8 mouse cellular contexts compared by ENCODE assay signal in genomic region chr4:88406887-88407696, GRCm38 (mm10). TPM values are rescaled to one million over a fixed set of nuclear protein-coding genes. Genes with fewer than 3 reads are reported as not detected.
DNase-seq lines count a peak whose midpoint lies in the region; ATAC-seq and TF ChIP-seq lines count a peak whose summit lies in the region.

No protein-coding gene starts in this region.

- H3K4me1 ChIP-seq in MEL (ENCODE audit: control insufficient read depth in 1 of 2, insufficient read depth in 2 of 2, low read length in 2 of 2), result peaks cover 5 to 11% of the 10 kb centered on the region in 2 experiments
- H3K4me1 ChIP-seq in embryonic facial prominence, embryonic 14.5 days (ENCODE audit: control insufficient read depth, insufficient read depth, low read length), result no peaks in the 10 kb centered on the region
- peaks cover 6% of the 10 kb centered on the region for H3K4me1 ChIP-seq in hindbrain, embryonic 13.5 days (replicated peaks)

- H3K36me3 ChIP-seq in MEL (ENCODE audit: control insufficient read depth in 1 of 2, insufficient read depth in 2 of 2, low read length in 2 of 2), result peaks cover 0 to 7% of the 10 kb centered on the region in 2 experiments; a peak in 3 of 4 replicates
- peaks cover 7% of the 10 kb centered on the region; the same call in 1 of the 2 replicates for H3K36me3 ChIP-seq in embryonic facial prominence, embryonic 14.5 days (ENCODE audit: control insufficient read depth, insufficient read depth, low read length)
- H3K36me3 ChIP-seq in hindbrain, embryonic 13.5 days, result peaks cover 13% of the 10 kb centered on the region; the same call in 1 of the 2 replicates

- no peaks in the 10 kb centered on the region for H3K79me2 ChIP-seq in MEL (ENCODE audit: control insufficient read depth, insufficient read depth, low read length, poor library complexity)

- H3K9me3 ChIP-seq in MEL (replicated peaks; ENCODE audit: insufficient read depth, low read length), result no peaks in the 10 kb centered on the region
- no peaks in the 10 kb centered on the region for H3K9me3 ChIP-seq in embryonic facial prominence, embryonic 14.5 days (ENCODE audit: control insufficient read depth, low read length)
- no peaks in the 10 kb centered on the region for H3K9me3 ChIP-seq in hindbrain, embryonic 13.5 days

- no peak overlapping the region for H3K4me2 ChIP-seq in embryonic facial prominence, embryonic 14.5 days (ENCODE audit: low read depth, low read length)
- no peak overlapping the region for H3K4me2 ChIP-seq in hindbrain, embryonic 13.5 days

- H3K27me3 ChIP-seq in MEL (ENCODE audit: control insufficient read depth in 1 of 2, insufficient read depth in 2 of 2, low read length in 2 of 2), result no peaks in the 10 kb centered on the region
- H3K27me3 ChIP-seq in embryonic facial prominence, embryonic 14.5 days (replicated peaks; ENCODE audit: control insufficient read depth, insufficient read depth, low read length), result no peaks in the 10 kb centered on the region
- H3K27me3 ChIP-seq in hindbrain, embryonic 13.5 days, result no peaks in the 10 kb centered on the region

- ATAC-seq in embryonic facial prominence, embryonic 14.5 days (ENCODE audit: low read depth), result peak; percentile 63
- peak; percentile 97 for ATAC-seq in hindbrain, embryonic 13.5 days (ENCODE audit: low FRiP score)

- no peak overlapping the region for H3K9ac ChIP-seq in MEL (ENCODE audit: control insufficient read depth, low read depth, low read length, poor library complexity, severe bottlenecking)
- no peak overlapping the region for H3K9ac ChIP-seq in embryonic facial prominence, embryonic 14.5 days (ENCODE audit: low read depth, low read length)
- no peak overlapping the region for H3K9ac ChIP-seq in hindbrain, embryonic 13.5 days

- peak overlapping the region; percentile 49; the same call in 1 of the 2 replicates for H3K27ac ChIP-seq in MEL (ENCODE audit: control insufficient read depth, low read depth, low read length)
- no peak overlapping the region for H3K27ac ChIP-seq in embryonic facial prominence, embryonic 14.5 days (replicated peaks; ENCODE audit: low read depth, low read length)
- H3K27ac ChIP-seq in hindbrain, embryonic 13.5 days, result 0 out of 2 replicates have a peak overlapping the region, but pooled peaks have one; percentile 23

- peak; percentile 46 to 55; a peak in 2 of 4 replicates for TF ChIP-seq EP300 in MEL (IDR thresholded peaks at IDR 0.05; ENCODE audit: low read depth in 1 of 2, low read length in 2 of 2)

- WGBS in embryonic facial prominence, embryonic 14.5 days, result 89% methylated on average over 4 of the region's 4 CpGs
- 66% methylated on average over 4 of the region's 4 CpGs for WGBS in hindbrain, embryonic 13.5 days

- DNase-seq in MEL (ENCODE audit: low read depth, low spot score), result peak; percentile 80
- peak; percentile 24 for DNase-seq in adrenal gland, adult 8-10 months
- DNase-seq in embryonic facial prominence, embryonic 14.5 days (ENCODE audit: low spot score), result peak; percentile 46
- DNase-seq in lung, postnatal 10 days, result peak; percentile 37
- DNase-seq in ovary, adult 18-20 months (ENCODE audit: low spot score), result peak; percentile 76
- no peak for DNase-seq in urinary bladder, postnatal 25 days (ENCODE audit: low spot score)
- DNase-seq in yolk sac, embryonic 10.5 days (ENCODE audit: low spot score), result no peak

- TF ChIP-seq CTCF in MEL (IDR thresholded peaks at IDR 0.05 in 2 of 3, conservative IDR thresholded peaks at IDR 0.05 in 1 of 3; ENCODE audit: control insufficient read depth in 1 of 3, insufficient read depth in 1 of 3, low read depth in 2 of 3, low read length in 3 of 3, poor library complexity in 1 of 3, severe bottlenecking in 1 of 3), result no peak

- no peak for TF ChIP-seq POLR2A in MEL (IDR thresholded peaks at IDR 0.05; ENCODE audit: control insufficient read depth in 1 of 2, insufficient read depth in 1 of 2, low read depth in 1 of 2, low read length in 2 of 2, poor library complexity in 1 of 2)

- no peak overlapping the region for H3K4me3 ChIP-seq in MEL (ENCODE audit: control insufficient read depth in 1 of 2, insufficient read depth in 1 of 2, low read depth in 2 of 2, low read length in 2 of 2)
- H3K4me3 ChIP-seq in embryonic facial prominence, embryonic 14.5 days (ENCODE audit: low read depth, low read length), result no peak overlapping the region
- no peak overlapping the region for H3K4me3 ChIP-seq in hindbrain, embryonic 13.5 days

- TF ChIP-seq RAD21 in MEL (IDR thresholded peaks at IDR 0.05; ENCODE audit: low read depth, low read length), result no peak

TF ChIP-seq in MEL, 35 proteins besides CTCF, POLR2A, EP300 and RAD21:
- TF ChIP-seq UBTF (IDR thresholded peaks at IDR 0.05; ENCODE audit: borderline replicate concordance, insufficient read depth, low read depth, low read length), result no peak
- TF ChIP-seq TCF12 (IDR thresholded peaks at IDR 0.05; ENCODE audit: low read depth, low read length), result peak; percentile 36; the same call in 1 of the 2 replicates
- TF ChIP-seq USF1 (IDR thresholded peaks at IDR 0.05; ENCODE audit: low read depth, low read length), result no peak
- TF ChIP-seq MAFK (IDR thresholded peaks at IDR 0.05; ENCODE audit: borderline replicate concordance, low read depth, low read length), result no peak
- TF ChIP-seq ZC3H11A (IDR thresholded peaks at IDR 0.05; ENCODE audit: low read depth, low read length), result no peak
- TF ChIP-seq GABPA (IDR thresholded peaks at IDR 0.05; ENCODE audit: low read depth, low read length), result no peak
- TF ChIP-seq KAT2A (conservative IDR thresholded peaks at IDR 0.05; ENCODE audit: low read depth, low read length), result no peak
- no peak for TF ChIP-seq ZMIZ1 (IDR thresholded peaks at IDR 0.05; ENCODE audit: low read depth, low read length)
- TF ChIP-seq NELFE (IDR thresholded peaks at IDR 0.05; ENCODE audit: low read depth, low read length), result no peak
- TF ChIP-seq MYC (IDR thresholded peaks at IDR 0.05; ENCODE audit: low read depth, low read length), result no peak
- TF ChIP-seq CHD2 (IDR thresholded peaks at IDR 0.05; ENCODE audit: low read length), result no peak
- no peak for TF ChIP-seq ETS1 (IDR thresholded peaks at IDR 0.05; ENCODE audit: low read depth, low read length)
- TF ChIP-seq MAZ (IDR thresholded peaks at IDR 0.05; ENCODE audit: low read depth, low read length), result no peak
- TF ChIP-seq GATA1 (IDR thresholded peaks at IDR 0.05; ENCODE audit: low read depth, low read length), result peak; percentile 66

RNA-seq across cellular contexts. Expression of gene Hacd4, which starts 31.6 kb away (rescaled TPM):
- total RNA-seq in MEL (2012; rRNA removed), result 0.19 and 0.39 TPM in 2 replicates
- polyA plus RNA-seq in MEL (2012; ENCODE audit: insufficient read depth in 1 of 2, insufficient read length in 2 of 2, low read depth in 1 of 2, low replicate concordance in 2 of 2, missing spikeins in 1 of 2), result under 1 TPM in 1 of 2 experiments, not detected in 1; 0.64 TPM
- total RNA-seq in adrenal gland, adult 8-10 months (2022), result 1 to 10 TPM; 3.3 to 6.9 (median 5.0) TPM
- polyA plus RNA-seq in embryonic facial prominence, embryonic 14.5 days (2014; fragmentation: Nextera tagmentation; extraction: Ambion mirVana), result 11.8 and 12.6 TPM in 2 replicates
- 3.8 and 4.4 TPM in 2 replicates for polyA plus RNA-seq in hindbrain, embryonic 13.5 days (2015; fragmentation: Nextera tagmentation; extraction: Ambion mirVana)

Comparison
In these comparisons a context has a peak if more than half of its experiments do, and no peak if none do; other contexts are left out.
1. DNase-seq: peak in MEL (single experiment), adrenal gland, adult 8-10 months (single experiment), embryonic facial prominence, embryonic 14.5 days (single experiment), lung, postnatal 10 days (single experiment) and ovary, adult 18-20 months (single experiment); none in urinary bladder, postnatal 25 days (single experiment) and yolk sac, embryonic 10.5 days (single experiment).